Mouse (Mus musculus) brown adipose tissue, adult 24 weeks (tissue): Measurements from ENCODE around the gene Rpl27a. TPM values are rescaled to one million over a fixed set of nuclear protein-coding genes. Genes with fewer than 3 reads are reported as not detected.

ENCODE experiments used
- H3K27ac ChIP-seq: fragments of 200-500 bp; replicated peaks from 2 replicates; pipeline ENCODE4 v1.5.1; 2012; ENCODE audit warnings: low read depth, mild to moderate bottlenecking, low read length
- H3K4me1 ChIP-seq: fragments of 200-500 bp; 2 replicates; pipeline ENCODE4 v1.6.1; 2012; ENCODE audit warnings: low read length, mixed read lengths; ENCODE audit not compliant: control insufficient read depth, insufficient read depth, insufficient read length
- H3K4me3 ChIP-seq: fragments of 200-500 bp; 2 replicates; pipeline ENCODE4 v1.5.1; 2012; ENCODE audit warnings: low read depth, mild to moderate bottlenecking, low read length, moderate library complexity; ENCODE audit not compliant: insufficient read depth
- polyA plus RNA-seq: library from polyadenylated mRNA; stranded (reverse); fragments of >200 nt; gene quantifications from 2 replicates; pipeline ENCODE4 v1.2.4, GENCODE M21; 2012; ENCODE audit not compliant: missing spikeins, insufficient read depth, insufficient read length

Rpl27a gene
- polyA plus RNA-seq, 1 experiment, result 113 TPM

DNA sequence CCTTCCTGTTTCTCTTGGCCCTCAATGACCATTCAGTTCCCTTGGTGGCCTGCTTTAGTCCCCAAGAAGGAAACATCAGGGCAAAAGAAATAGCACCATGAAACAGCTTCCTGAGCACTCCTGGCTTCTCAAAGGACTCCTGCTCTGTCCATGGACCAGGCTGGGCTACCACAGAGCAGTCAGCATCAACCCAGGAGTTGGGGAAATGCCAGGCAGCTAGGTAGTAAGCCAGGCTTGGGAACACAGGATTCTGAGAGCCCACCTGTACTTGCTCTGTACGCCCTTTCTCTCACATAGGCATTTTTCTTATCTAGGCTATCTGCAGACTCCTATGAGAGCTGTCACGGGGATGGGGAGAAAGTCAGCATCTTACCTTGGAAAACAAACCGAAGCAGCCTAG lies 16.0 kb downstream of the Rpl27a start:
- Histone ChIP-seq H3K27ac (peak overlapping the region; percentile 8; the same call in 1 of the 2 replicates), H3K4me1 (peaks cover 36% of the 10 kb centered on the region), H3K4me3 (no peak overlapping the region)

DNA sequence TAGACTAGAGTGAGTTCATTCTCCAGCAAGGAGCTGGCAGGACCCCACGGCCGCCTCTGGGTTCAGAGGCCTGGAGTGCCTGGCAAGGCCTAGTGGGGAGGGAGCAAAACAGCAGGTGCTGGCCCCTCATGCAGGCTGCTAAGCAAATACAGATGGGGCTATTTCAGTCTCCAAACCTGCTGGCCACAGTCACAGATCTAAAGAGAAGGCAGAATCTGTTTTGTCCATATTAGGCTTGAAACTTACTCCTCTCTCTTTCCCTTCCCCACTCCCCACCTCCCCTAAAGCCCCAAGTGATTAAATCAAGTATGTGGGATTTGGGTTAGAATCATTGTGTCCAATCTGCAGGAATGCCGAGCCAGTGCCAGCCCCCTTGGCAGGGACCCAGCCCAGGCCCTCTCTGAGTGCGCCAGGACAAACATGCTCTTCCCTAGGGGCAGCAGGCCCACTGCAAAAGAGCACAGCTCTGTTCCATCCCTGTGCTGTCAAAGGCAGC lies 17.6 kb downstream of the Rpl27a start:
- Histone ChIP-seq H3K4me3 (no peak overlapping the region), H3K27ac (peak overlapping the region; percentile 50), H3K4me1 (peaks cover 41% of the 10 kb centered on the region)

DNA sequence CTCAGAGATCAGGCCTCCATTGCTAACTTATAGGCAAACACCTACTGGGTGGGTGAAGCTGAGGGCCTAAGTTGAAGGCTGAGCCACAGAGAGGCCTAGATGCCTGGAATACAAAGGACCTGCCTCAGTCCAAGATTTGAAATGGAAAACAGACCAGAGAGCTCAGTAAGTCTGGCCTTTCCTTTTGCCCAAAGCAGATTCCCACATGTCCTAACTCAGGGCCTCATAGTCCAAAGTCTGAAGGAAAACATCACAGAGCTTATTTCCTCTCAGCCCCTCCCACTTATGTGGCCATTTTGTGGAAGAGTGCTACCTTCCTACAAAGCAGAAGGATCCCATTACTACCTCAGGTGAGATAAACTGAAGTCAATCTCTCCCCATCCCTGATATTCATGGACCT lies 22.0 kb downstream of the Rpl27a start:
- peak overlapping the region; percentile 94 for H3K27ac ChIP-seq
- H3K4me1 ChIP-seq, result peaks cover 50% of the 10 kb centered on the region
- H3K4me3 ChIP-seq, result no peak overlapping the region

DNA sequence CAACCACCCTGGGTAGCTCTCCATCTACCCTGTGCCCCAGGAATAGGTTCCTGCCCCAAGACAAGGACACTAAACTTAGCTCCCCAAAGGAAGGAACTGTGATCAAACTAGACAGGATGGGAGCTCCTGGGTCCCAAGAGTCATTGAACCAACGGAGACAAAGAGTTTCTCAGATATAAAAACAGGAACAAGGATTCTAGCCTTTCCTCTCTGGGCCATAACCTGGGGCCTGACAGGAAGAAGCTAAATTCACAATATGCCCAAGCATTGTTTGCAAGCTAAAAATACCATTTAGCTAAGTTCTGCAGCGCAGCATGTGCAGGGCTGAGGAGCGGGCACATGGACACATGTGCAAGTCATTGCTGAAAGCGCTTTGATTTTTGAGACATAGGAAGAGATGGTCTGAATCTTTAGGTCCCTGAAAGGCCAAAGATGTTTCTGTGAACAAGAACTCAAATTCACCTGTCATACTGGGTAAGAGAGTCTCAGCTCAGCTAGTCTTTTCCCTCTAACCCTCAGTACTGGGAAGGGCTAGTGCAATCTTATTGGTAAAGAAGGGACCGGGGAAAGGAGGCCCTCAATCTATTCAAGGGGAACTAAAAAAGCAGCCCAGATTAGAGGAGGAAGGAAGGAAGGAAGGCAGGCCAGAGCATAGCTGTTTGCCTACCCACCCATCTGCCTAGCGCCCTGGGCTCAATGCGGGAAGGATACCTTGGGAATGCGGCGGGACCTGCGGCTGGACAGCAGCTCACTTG lies 22.8 kb downstream of the Rpl27a start:
- Histone ChIP-seq H3K4me3 (no peak overlapping the region), H3K27ac (peak overlapping the region; percentile 98), H3K4me1 (peaks cover 49% of the 10 kb centered on the region)

DNA sequence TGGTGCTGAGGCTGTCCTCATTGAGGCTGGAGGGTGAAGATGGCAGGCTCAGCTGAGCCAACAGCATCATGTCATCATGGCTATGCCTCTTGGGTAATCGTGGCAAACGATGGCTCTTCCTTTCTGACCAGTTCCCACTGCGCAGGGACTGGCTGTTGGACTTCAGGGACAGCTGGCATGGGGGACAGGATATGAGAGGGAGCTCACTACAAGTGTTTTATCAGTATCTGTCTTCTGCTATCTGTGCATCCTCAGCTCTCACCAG lies 23.3 kb downstream of the Rpl27a start:
- peaks cover 48% of the 10 kb centered on the region for H3K4me1 ChIP-seq
- no peak overlapping the region for H3K4me3 ChIP-seq
- peak overlapping the region; percentile 98 for H3K27ac ChIP-seq

DNA sequence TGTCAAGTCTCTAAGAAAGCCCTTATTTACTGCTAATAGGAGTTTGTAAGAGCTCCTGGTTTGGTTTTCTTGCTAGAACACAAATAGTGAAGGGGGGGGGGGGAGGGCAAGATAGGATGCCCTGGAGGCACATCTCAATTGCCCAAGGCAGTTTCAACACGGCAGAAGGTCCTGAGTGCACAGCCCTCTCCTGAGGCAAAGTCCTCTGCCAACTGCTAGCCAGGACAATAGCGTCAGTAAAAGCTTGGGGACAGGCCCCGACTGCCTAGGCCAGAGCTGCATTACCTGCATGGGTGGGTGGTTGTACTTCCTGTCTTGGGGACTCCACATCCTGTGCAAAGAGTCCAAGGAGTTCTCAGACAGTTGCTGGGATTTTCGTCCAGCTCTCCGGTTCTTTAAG lies 25.8 kb downstream of the Rpl27a start:
- Histone ChIP-seq H3K4me3 (no peak overlapping the region), H3K27ac (peak overlapping the region; percentile 73), H3K4me1 (peaks cover 53% of the 10 kb centered on the region)

DNA sequence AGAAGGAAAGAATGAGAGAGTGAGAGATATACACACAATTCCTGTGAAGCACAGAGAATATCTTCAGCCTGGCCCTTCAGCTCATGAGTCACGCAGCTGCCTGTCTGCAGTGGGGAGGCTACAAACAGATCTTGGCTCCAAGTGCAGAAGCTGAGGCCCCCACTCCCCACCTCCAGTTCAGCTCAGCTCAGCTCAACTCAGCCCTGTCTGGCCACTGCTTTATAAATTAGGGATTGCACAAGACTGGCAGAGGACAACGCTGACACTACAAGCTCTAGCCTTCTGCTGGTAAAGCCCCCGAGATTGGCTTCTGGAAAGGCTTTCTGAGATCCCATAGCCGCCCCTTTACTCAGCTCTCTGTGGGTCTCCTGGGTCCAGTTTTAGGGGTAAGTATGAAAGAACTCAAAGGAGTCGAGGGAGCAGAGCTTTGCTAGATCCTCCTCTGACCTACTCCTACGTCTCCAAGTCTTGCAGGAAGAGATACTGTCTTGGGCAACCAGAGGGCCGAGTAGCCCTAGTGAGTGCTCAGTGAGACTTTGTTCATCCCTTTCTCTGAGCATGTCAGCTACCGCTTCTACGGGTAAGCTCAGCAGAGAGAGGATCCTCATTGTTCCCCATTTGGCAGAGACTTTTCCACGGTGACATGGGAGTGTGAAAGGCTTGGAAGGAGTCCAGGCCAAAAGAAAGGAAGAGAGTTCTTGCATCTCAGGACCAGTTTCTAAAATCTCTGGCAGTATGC lies 26.5 kb downstream of the Rpl27a start:
- Histone ChIP-seq H3K27ac (peak overlapping the region; percentile 73), H3K4me3 (no peak overlapping the region), H3K4me1 (peaks cover 55% of the 10 kb centered on the region)

DNA sequence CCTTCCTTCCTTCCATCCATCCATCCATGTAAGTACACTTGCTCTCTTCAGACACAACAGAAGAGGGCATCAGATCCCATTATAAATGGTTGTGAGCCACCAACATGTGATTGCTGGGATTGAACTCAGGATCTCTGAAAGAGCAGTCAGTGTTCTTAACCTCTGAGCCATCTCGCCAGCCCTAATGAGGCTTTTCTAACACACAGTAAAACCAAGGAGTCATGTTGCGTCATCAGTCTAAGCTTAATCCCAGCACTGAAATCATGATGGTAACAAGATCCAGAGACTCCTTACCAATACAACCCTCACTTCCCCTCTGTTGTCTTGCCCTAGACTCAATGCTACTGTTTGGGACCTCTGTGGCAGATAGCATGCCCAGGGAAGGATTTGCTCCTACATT lies 27.2 kb downstream of the Rpl27a start:
- peak overlapping the region; percentile 73 for H3K27ac ChIP-seq
- H3K4me3 ChIP-seq, result no peak overlapping the region
- H3K4me1 ChIP-seq, result peaks cover 56% of the 10 kb centered on the region

DNA sequence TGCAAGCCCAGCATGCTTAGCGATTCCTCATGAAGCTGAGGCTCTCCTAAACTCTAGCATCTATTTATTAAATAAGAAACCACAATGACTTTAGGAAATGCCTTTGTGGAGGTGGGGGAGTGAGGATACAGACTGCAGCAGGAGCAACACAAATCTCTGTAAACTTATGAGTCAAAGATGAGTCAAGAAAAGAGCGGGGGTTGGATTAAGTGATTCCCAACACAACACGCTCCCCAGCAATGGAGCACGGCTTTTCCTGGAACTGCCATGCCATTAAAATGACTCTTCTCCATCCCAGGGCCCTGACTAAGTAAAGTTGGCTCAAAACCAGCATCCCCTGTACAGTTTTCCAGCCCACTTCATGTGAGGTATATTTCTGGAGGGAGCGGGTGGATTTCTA lies 27.8 kb downstream of the Rpl27a start:
- peak overlapping the region; percentile 53 for H3K27ac ChIP-seq
- no peak overlapping the region for H3K4me3 ChIP-seq
- H3K4me1 ChIP-seq, result peaks cover 54% of the 10 kb centered on the region

DNA sequence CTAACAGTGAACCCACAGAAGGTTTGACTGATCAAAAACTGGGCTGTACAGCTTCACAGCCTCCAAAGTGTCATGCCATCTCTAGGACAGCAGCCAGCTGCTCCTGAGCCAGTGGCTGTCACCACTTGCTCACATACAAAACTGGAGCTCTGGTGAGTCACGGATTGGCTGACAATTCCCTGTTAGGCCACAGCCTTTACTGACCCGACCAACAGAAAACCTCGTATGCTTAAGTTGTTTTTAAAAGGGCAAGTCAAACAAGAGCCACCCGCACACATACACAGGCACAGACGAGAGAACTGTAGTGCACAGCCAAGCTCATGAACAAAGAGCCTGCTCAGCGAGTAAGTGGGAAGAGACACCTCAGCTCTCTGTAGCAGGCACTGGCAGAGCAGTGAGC lies 40.6 kb downstream of the Rpl27a start:
- Histone ChIP-seq H3K4me1 (peaks cover 33% of the 10 kb centered on the region), H3K27ac (peak overlapping the region; percentile 53), H3K4me3 (no peak overlapping the region)

DNA sequence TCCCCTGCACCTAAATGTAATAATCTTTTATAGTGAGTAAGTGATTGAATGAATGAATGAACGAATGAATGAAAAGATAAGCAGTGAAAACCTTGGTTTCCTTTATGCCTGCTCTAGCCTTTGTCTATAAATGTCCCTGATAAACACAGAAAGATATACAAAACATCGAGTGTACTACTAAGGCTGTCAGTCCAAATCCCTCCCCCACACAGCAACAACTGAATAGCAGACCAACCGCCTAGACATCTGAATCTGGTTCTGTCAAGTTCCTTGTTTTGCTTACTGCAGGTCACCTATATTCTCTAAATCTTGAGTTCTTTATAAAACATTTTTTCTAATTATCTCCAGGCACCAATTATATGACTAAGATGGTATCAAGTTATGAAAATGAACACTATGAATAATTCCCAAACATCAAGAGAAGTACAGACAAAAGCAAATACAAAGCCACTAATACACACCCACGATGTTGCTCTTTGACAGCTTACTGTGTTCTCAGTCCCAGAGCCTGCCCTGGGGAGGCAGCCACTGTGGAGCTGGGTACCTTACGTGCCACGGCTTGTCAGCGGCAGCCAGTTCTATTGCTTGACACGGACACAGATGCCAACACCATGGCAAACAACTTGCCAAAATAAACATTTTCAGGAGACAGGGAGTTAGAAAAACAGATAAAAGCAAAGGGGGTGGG lies 42.7 kb downstream of the Rpl27a start:
- no peak overlapping the region for H3K27ac ChIP-seq
- no peak overlapping the region for H3K4me3 ChIP-seq
- peaks cover 28% of the 10 kb centered on the region for H3K4me1 ChIP-seq

DNA sequence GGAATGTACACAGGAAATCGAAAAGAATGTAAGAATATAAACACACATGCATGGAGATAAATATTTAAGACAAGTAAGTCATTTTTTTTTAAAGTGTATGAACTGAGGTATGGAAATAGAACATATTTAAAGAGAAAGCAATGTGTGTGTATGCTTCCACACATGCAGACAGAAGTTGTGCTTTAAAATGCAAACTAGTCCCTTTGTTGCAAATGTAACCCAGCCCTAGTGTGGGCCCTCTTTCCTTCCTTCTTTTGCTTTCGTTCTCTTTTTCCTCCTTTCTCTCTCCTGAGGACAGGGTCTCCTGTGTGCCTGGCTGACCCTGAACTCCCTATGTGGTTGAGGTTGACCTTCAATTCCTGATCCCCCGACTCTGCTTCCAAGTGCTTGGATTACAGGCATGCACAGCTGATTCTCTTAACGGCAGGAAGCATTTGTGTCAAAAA lies 43.2 kb downstream of the Rpl27a start:
- Histone ChIP-seq H3K4me1 (peaks cover 32% of the 10 kb centered on the region), H3K27ac (peak overlapping the region; percentile 23), H3K4me3 (no peak overlapping the region)

DNA sequence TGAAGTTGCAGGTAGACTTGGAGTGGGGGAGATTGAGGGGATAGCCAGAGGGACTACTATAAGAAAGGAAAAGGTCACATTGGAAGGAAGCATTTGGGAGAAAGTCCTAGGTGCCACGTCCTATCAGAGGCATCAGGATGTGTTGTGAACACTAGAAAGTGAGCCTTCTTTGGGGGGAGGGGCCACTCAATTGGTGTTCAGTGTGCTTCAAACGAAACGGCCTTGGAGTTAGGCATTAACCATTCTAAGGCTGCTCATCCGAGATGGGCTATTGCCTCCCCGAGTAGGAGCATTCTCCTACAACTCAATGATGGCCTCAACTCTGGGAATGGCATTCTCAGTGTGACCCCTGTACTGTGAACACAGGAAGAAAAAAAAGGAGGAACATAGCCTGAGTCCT lies 43.7 kb downstream of the Rpl27a start:
- H3K4me1 ChIP-seq, result peaks cover 33% of the 10 kb centered on the region
- no peak overlapping the region for H3K4me3 ChIP-seq
- peak overlapping the region; percentile 23; the same call in 1 of the 2 replicates for H3K27ac ChIP-seq

DNA sequence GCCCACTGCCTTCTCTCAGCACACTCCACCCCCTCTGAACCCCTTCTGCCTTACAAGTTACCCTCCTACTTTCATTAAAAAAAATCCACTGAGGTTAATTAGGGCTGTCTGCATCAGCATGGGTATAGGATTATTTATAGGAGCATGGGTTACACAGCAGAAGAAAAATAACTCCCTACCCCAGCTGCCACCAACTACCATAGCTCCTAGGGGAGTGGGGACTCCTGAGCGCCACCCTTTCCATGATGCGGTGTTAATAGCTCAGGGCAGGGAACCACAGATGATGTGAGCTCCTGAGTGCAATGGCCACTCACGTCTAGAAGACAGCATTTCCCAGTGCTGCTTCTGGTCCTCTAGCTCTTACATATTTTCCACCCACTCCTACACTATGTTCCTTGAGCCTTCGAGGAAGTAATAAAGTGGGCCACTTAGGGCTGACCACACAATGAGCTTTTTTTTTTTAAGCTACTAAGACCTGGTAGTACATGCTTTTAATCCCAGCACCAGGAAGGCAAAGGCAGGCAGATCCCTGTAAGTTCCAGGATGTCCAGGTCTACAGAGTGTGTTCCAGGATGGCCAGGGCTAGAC lies 44.9 kb downstream of the Rpl27a start:
- H3K4me1 ChIP-seq, result peaks cover 39% of the 10 kb centered on the region
- H3K27ac ChIP-seq, result 0 out of 2 replicates have a peak overlapping the region, but pooled peaks have one; percentile 25
- H3K4me3 ChIP-seq, result no peak overlapping the region

DNA sequence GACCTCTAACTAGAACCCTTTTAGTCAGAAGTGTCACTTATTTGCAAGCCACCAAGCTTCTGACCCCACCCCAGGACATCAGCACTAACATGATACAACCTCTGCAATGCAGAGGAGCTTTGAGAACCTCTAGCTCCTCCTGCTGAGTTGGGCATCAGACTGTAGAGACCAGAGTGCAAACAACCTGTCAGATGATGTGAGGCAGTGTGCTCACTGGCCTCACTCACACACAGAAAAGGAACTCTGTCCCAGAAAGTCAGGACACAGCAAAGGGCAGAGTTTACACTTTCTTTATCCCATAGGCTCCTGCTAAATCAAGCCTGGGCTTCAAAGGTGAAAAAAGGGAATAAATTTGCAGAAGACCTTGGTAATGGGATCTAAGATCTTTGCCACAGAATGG lies 47.4 kb downstream of the Rpl27a start:
- H3K27ac ChIP-seq, result peak overlapping the region; percentile 1; the same call in 1 of the 2 replicates
- H3K4me1 ChIP-seq, result peaks cover 35% of the 10 kb centered on the region
- H3K4me3 ChIP-seq, result no peak overlapping the region
